Mouse (Mus musculus): ENCODE data around the gene Agpat3.

DNA sequence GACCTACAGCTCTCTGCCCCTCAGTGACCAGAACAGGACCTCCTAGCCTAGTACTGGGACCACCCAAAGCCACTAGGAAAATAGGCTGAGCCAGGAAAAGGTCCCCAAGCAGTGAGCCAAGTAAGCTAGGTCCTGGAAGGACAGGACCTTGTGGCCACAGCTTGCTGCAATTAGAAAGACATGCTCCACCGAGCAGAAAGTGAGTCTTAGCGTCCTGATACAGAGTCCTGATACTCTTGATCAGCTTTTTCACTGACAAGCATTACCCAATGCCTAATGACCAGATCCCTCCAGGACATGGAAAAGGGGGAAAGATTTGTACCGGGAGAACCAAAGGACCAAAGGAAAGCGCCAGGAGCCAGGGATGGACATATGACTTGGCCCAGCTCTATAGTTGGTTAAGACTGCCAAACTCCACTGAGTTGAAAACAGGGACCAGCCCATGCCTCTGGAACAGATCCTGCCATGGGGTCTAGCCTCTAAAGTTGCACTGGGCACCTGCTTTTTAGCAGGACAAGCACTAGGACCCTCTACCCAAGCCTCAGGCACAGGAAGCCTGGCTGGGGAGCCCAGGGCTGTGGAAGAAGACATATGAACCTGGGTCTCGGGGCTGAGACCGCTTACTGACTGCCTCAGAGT lies 17.2 kb downstream of the Agpat3 start:
- TF ChIP-seq POLR2A (IDR thresholded peaks at IDR 0.05; ENCODE audit: borderline replicate concordance, control insufficient read depth, low read depth, low read length), result no peak
- no peak for TF ChIP-seq CTCF (IDR thresholded peaks at IDR 0.05; ENCODE audit: control insufficient read depth, insufficient read depth, low read length)
